Comparison of ENCODE assay signal across 8 mouse cellular contexts in the genomic region with DNA sequence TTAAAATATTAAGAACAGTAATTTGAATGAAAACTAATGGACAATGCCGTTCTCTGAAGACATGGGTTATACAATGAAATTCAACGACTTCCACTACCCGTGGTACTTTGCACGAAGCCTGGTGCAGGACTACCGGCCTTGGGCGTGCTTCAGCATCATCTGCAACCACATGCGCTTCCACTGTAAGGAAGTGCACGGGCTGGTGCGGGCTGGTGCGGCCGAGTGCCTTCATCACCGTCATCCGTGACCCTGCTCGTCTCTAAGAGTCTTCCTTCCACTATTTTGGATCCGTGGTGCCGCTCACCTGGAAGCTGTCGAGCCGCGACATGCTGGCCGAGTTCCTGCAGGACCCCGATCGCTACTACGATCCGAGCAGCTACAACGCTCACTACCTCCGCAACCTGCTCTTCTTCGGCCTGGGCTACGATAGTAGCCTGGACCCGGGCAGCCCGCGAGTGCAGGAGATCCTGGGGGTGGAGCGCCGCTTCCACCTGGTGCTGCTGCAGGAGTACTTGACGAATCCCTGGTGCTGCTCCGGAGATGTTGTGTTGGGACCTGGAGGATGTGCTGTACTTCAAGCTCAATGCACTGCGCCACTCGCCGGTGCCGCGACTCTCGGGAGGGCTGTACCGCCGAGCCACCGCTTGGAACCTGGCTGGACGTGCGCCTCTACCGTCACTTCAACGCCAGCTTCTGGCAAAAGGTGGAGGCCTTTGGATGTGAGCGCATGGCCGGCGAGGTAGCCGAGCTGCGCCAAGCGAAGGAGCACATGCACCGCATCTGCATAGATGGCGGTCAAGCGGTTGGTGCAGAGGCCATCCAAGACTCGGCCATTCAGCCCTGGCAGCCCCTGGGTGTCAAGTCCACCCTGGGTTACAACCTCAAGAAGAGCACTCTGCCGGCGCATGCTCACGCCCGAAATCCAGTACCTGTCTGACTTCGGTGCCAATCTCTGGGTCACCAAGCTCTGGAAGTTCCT. TPM values are rescaled to one million over a fixed set of nuclear protein-coding genes. Genes with fewer than 3 reads are reported as not detected.
DNase-seq lines count a peak whose midpoint lies in the region; ATAC-seq and TF ChIP-seq lines count a peak whose summit lies in the region.

No protein-coding gene starts in this region.

- peak; percentile 24 to 33 for DNase-seq in left cerebral cortex, postnatal 25 days (ENCODE audit: low spot score in 2 of 2)
- DNase-seq in left cerebral cortex, adult 8-10 months (ENCODE audit: low spot score in 2 of 2), result no peak
- peak; percentile 37 to 44 for DNase-seq in cerebellum, adult 2 months
- no peak for DNase-seq in layer of hippocampus, postnatal 10 days (ENCODE audit: low spot score in 2 of 2)
- DNase-seq in frontal cortex, postnatal 25 days (ENCODE audit: low spot score in 2 of 2), result no peak

- H3K4me3 ChIP-seq in cerebellum, adult 2 months (replicated peaks; ENCODE audit: insufficient read depth, low read depth, low read length), result peak overlapping the region; percentile 51
- peak overlapping the region; percentile 44 for H3K4me3 ChIP-seq in forebrain, embryonic 13.5 days
- H3K4me3 ChIP-seq in limb, embryonic 15.5 days, result peak overlapping the region; percentile 32
- peak overlapping the region; percentile 28 for H3K4me3 ChIP-seq in small intestine, adult 2 months (ENCODE audit: low read depth, low read length)

- 0 out of 2 replicates have a peak, but pooled peaks have one; percentile 20 for TF ChIP-seq CTCF in cerebellum, adult 2 months (IDR thresholded peaks at IDR 0.05; ENCODE audit: borderline replicate concordance, insufficient read depth, low read depth, low read length)
- no peak for TF ChIP-seq CTCF in small intestine, adult 2 months (IDR thresholded peaks at IDR 0.05; ENCODE audit: extremely low read depth, insufficient read length, insufficient replicate concordance, low read depth, low read length)

- TF ChIP-seq POLR2A in cerebellum, adult 2 months (IDR thresholded peaks at IDR 0.05; ENCODE audit: borderline replicate concordance, insufficient read depth, low read length), result no peak
- TF ChIP-seq POLR2A in small intestine, adult 2 months (IDR thresholded peaks at IDR 0.05; ENCODE audit: low read depth, low read length), result no peak

- no peaks in the 10 kb centered on the region for H3K4me1 ChIP-seq in cerebellum, adult 2 months (ENCODE audit: control insufficient read depth, insufficient read depth, low read length)
- H3K4me1 ChIP-seq in forebrain, embryonic 13.5 days, result peaks cover 13% of the 10 kb centered on the region; the same call in 1 of the 2 replicates
- H3K4me1 ChIP-seq in limb, embryonic 15.5 days, result peaks cover 11% of the 10 kb centered on the region
- H3K4me1 ChIP-seq in small intestine, adult 2 months (ENCODE audit: control insufficient read depth, insufficient read depth, insufficient read length, low read length), result peaks cover 8% of the 10 kb centered on the region

- H3K27ac ChIP-seq in cerebellum, adult 2 months (ENCODE audit: insufficient read depth, low read length), result no peak overlapping the region
- H3K27ac ChIP-seq in forebrain, embryonic 13.5 days, result no peak overlapping the region
- H3K27ac ChIP-seq in limb, embryonic 15.5 days, result no peak overlapping the region
- H3K27ac ChIP-seq in small intestine, adult 2 months (ENCODE audit: insufficient read depth, low read depth, low read length), result no peak overlapping the region

- intact Hi-C loops in left cerebral cortex, postnatal 25 days (cut with DNase I), result no loop called here

- H3K36me3 ChIP-seq in forebrain, embryonic 13.5 days (ENCODE audit: poor library complexity, severe bottlenecking), result no peaks in the 10 kb centered on the region
- no peaks in the 10 kb centered on the region for H3K36me3 ChIP-seq in limb, embryonic 15.5 days
- no peaks in the 10 kb centered on the region for H3K36me3 ChIP-seq in small intestine, adult 2 months (ENCODE audit: control insufficient read depth, insufficient read depth, low read length)

- peak overlapping the region; percentile 63 for H3K9ac ChIP-seq in forebrain, embryonic 13.5 days
- H3K9ac ChIP-seq in limb, embryonic 15.5 days, result no peak overlapping the region

- no peaks in the 10 kb centered on the region for H3K27me3 ChIP-seq in cerebellum, adult 2 months (ENCODE audit: control insufficient read depth, insufficient read depth, low read length)
- peaks cover 27% of the 10 kb centered on the region for H3K27me3 ChIP-seq in forebrain, embryonic 13.5 days
- peaks cover 27% of the 10 kb centered on the region for H3K27me3 ChIP-seq in limb, embryonic 15.5 days
- peaks cover 18% of the 10 kb centered on the region for H3K27me3 ChIP-seq in small intestine, adult 2 months (ENCODE audit: control insufficient read depth, insufficient read depth, low read length)

- H3K9me3 ChIP-seq in forebrain, embryonic 13.5 days (replicated peaks), result no peaks in the 10 kb centered on the region
- H3K9me3 ChIP-seq in limb, embryonic 15.5 days, result no peaks in the 10 kb centered on the region

- 7% methylated on average over 63 of the region's 63 CpGs for WGBS in cerebellum, adult 2 months
- WGBS in forebrain, embryonic 13.5 days, result 4% methylated on average over 63 of the region's 63 CpGs
- WGBS in limb, embryonic 15.5 days, result 6% methylated on average over 63 of the region's 63 CpGs
- 6% methylated on average over 63 of the region's 63 CpGs for WGBS in small intestine, adult 2 months

- peak; percentile 61 for ATAC-seq in forebrain, embryonic 13.5 days
- ATAC-seq in limb, embryonic 15.5 days (ENCODE audit: insufficient number of reproducible peaks, low FRiP score, low TSS enrichment, low read depth), result no peak

- peak overlapping the region; percentile 76 for H3K4me2 ChIP-seq in forebrain, embryonic 13.5 days
- H3K4me2 ChIP-seq in limb, embryonic 15.5 days, result peak overlapping the region; percentile 54

RNA-seq across cellular contexts. Expression of gene Cpeb3, which starts 25.4 kb away (rescaled TPM):
- 10 to 100 TPM; 78.9 to 83.5 TPM for total RNA-seq in left cerebral cortex, postnatal 25 days (2021)
- 10 to 100 TPM; 83.3 to 89.9 (median 85.4) TPM for total RNA-seq in left cerebral cortex, adult 8-10 months (2022)
- polyA plus RNA-seq in cerebellum, adult 2 months (2012; rRNA removed), result 41.5 and 41.6 TPM in 2 replicates
- 4.2 and 4.8 TPM in 2 replicates for polyA plus RNA-seq in forebrain, embryonic 13.5 days (2015; fragmentation: Nextera tagmentation; extraction: Ambion mirVana)
- 1.3 and 1.5 TPM in 2 replicates for polyA plus RNA-seq in limb, embryonic 15.5 days (2015; fragmentation: Nextera tagmentation; extraction: Ambion mirVana)
- polyA plus RNA-seq in small intestine, adult 2 months (2012; rRNA removed), result 5.9 and 9.1 TPM in 2 replicates
- 10 to 100 TPM; 48.9 to 49.8 TPM for total RNA-seq in layer of hippocampus, postnatal 10 days (2021)

RNA-seq across cellular contexts. Expression of gene March5, which starts 26.5 kb away (rescaled TPM):
- total RNA-seq in left cerebral cortex, postnatal 25 days (2021), result 10 to 100 TPM; 85.1 to 90.4 TPM
- 10 to 100 TPM; 78.2 to 89.8 (median 82.3) TPM for total RNA-seq in left cerebral cortex, adult 8-10 months (2022)
- polyA plus RNA-seq in cerebellum, adult 2 months (2012; rRNA removed), result 67.2 and 67.7 TPM in 2 replicates
- polyA plus RNA-seq in forebrain, embryonic 13.5 days (2015; fragmentation: Nextera tagmentation; extraction: Ambion mirVana), result 128 and 139 TPM in 2 replicates
- 66.5 and 80.5 TPM in 2 replicates for polyA plus RNA-seq in limb, embryonic 15.5 days (2015; fragmentation: Nextera tagmentation; extraction: Ambion mirVana)
- 15.6 and 25.4 TPM in 2 replicates for polyA plus RNA-seq in small intestine, adult 2 months (2012; rRNA removed)
- 10 to 100 TPM; 93.2 to 94.8 TPM for total RNA-seq in layer of hippocampus, postnatal 10 days (2021)

Comparison
In these comparisons a context has a peak if more than half of its experiments do, and no peak if none do; other contexts are left out.
1. DNase-seq: peak in left cerebral cortex, postnatal 25 days (2 of 2) and cerebellum, adult 2 months (2 of 2); none in left cerebral cortex, adult 8-10 months (0 of 2), layer of hippocampus, postnatal 10 days (0 of 2) and frontal cortex, postnatal 25 days (0 of 2).
2. Peak in every context shown above with its lines, with median percentiles within 50 percentile points of each other: H3K4me3 ChIP-seq.